Mouse (Mus musculus): ENCODE data around the gene Krr1. TPM values are rescaled to one million over a fixed set of nuclear protein-coding genes. Genes with fewer than 3 reads are reported as not detected.

Gene Krr1
- 63.3 and 70.7 TPM in 2 replicates for polyA plus RNA-seq (2014; fragmentation: Nextera tagmentation; extraction: Ambion mirVana)

- Histone ChIP-seq H3K4me1 (replicated peaks; ENCODE audit: control insufficient read depth, insufficient read depth, low read length) (no peaks in the 10 kb centered on the region), H3K9ac (ENCODE audit: low read length) (peak within 1 kb of the TSS; percentile 81), H3K4me2 (ENCODE audit: low read depth, low read length, severe bottlenecking) (peak within 1 kb of the TSS; percentile 62), H3K4me3 (ENCODE audit: low read depth, low read length) (peak within 1 kb of the TSS; percentile 84), H3K27me3 (ENCODE audit: control insufficient read depth, insufficient read depth, low read length) (no peaks in the 10 kb centered on the region), H3K36me3 (ENCODE audit: control insufficient read depth, insufficient read depth, low read length) (no peaks in the 10 kb centered on the region), H3K9me3 (ENCODE audit: control insufficient read depth, low read length) (no peaks in the 10 kb centered on the region), H3K27ac (ENCODE audit: low read depth, low read length) (no peak within 1 kb of the TSS)
- WGBS = under 1% methylated on average over 51 of the region's 51 CpGs
- DNase-seq (ENCODE audit: low spot score) (peak; percentile 97), ATAC-seq (replicated peaks; ENCODE audit: low FRiP score) (peak; percentile 98)
Measured at GRCm38 (mm10) chr10:111972542-111973361, at the start of gene Krr1. Gene Krr1 (plus strand): TSS chr10:111972664.

- Histone ChIP-seq H3K36me3 (ENCODE audit: control insufficient read depth, insufficient read depth, low read length) (no peaks in the 10 kb centered on the region), H3K27me3 (ENCODE audit: control insufficient read depth, insufficient read depth, low read length) (peaks cover 2% of the 10 kb centered on the region; the same call in 1 of the 2 replicates), H3K4me1 (replicated peaks; ENCODE audit: control insufficient read depth, insufficient read depth, low read length) (peaks cover 2% of the 10 kb centered on the region; the same call in 1 of the 2 replicates), H3K9ac (ENCODE audit: low read length) (no peak overlapping the region), H3K27ac (ENCODE audit: low read depth, low read length) (no peak overlapping the region), H3K4me3 (ENCODE audit: low read depth, low read length) (no peak overlapping the region), H3K4me2 (ENCODE audit: low read depth, low read length, severe bottlenecking) (no peak overlapping the region), H3K9me3 (ENCODE audit: control insufficient read depth, low read length) (no peaks in the 10 kb centered on the region)
- 72% methylated on average over 4 of the region's 4 CpGs for WGBS
- DNase-seq (ENCODE audit: low spot score) (no peak), ATAC-seq (replicated peaks; ENCODE audit: low FRiP score) (no peak)
Measured at GRCm38 (mm10) chr10:111923503-111924135, 48.8 kb upstream of the Krr1 start.

GRCm38 (mm10) chr10:111924141-111924540 lies 48.3 kb upstream of the Krr1 start:
- H3K27me3 ChIP-seq (ENCODE audit: control insufficient read depth, insufficient read depth, low read length) = peaks cover 2% of the 10 kb centered on the region; the same call in 1 of the 2 replicates
- no peak overlapping the region for H3K4me3 ChIP-seq (ENCODE audit: low read depth, low read length)
- no peak overlapping the region for H3K4me2 ChIP-seq (ENCODE audit: low read depth, low read length, severe bottlenecking)
- WGBS = 32% methylated on average over 3 of the region's 3 CpGs
- DNase-seq (ENCODE audit: low spot score) (no peak), ATAC-seq (replicated peaks; ENCODE audit: low FRiP score) (0 out of 2 replicates have a peak, but pooled peaks have one; percentile 9)
- H3K4me1 ChIP-seq (replicated peaks; ENCODE audit: control insufficient read depth, insufficient read depth, low read length) = peaks cover 2% of the 10 kb centered on the region; the same call in 1 of the 2 replicates
- no peaks in the 10 kb centered on the region for H3K9me3 ChIP-seq (ENCODE audit: control insufficient read depth, low read length)
- H3K9ac ChIP-seq (ENCODE audit: low read length) = no peak overlapping the region
- no peaks in the 10 kb centered on the region for H3K36me3 ChIP-seq (ENCODE audit: control insufficient read depth, insufficient read depth, low read length)
- H3K27ac ChIP-seq (ENCODE audit: low read depth, low read length) = no peak overlapping the region

GRCm38 (mm10) chr10:111924716-111925488 lies 47.6 kb upstream of the Krr1 start:
- peaks cover 2% of the 10 kb centered on the region; the same call in 1 of the 2 replicates for H3K27me3 ChIP-seq (ENCODE audit: control insufficient read depth, insufficient read depth, low read length)
- ATAC-seq (replicated peaks; ENCODE audit: low FRiP score) = peak; percentile 73
- H3K9me3 ChIP-seq (ENCODE audit: control insufficient read depth, low read length) = no peaks in the 10 kb centered on the region
- H3K4me2 ChIP-seq (ENCODE audit: low read depth, low read length, severe bottlenecking) = peak overlapping the region; percentile 40
- H3K36me3 ChIP-seq (ENCODE audit: control insufficient read depth, insufficient read depth, low read length) = no peaks in the 10 kb centered on the region
- DNase-seq (ENCODE audit: low spot score) = no peak
- no peak overlapping the region for H3K27ac ChIP-seq (ENCODE audit: low read depth, low read length)
- H3K4me3 ChIP-seq (ENCODE audit: low read depth, low read length) = no peak overlapping the region
- peak overlapping the region; percentile 52 for H3K9ac ChIP-seq (ENCODE audit: low read length)
- WGBS = 16% methylated on average over 12 of the region's 12 CpGs
- peaks cover 2% of the 10 kb centered on the region; the same call in 1 of the 2 replicates for H3K4me1 ChIP-seq (replicated peaks; ENCODE audit: control insufficient read depth, insufficient read depth, low read length)

- no peak overlapping the region for H3K27ac ChIP-seq (ENCODE audit: low read depth, low read length)
- H3K4me1 ChIP-seq (replicated peaks; ENCODE audit: control insufficient read depth, insufficient read depth, low read length) = peaks cover 2% of the 10 kb centered on the region; the same call in 1 of the 2 replicates
- no peaks in the 10 kb centered on the region for H3K36me3 ChIP-seq (ENCODE audit: control insufficient read depth, insufficient read depth, low read length)
- no peak overlapping the region for H3K4me3 ChIP-seq (ENCODE audit: low read depth, low read length)
- peak overlapping the region; percentile 40 for H3K4me2 ChIP-seq (ENCODE audit: low read depth, low read length, severe bottlenecking)
- WGBS = 2% methylated on average over 10 of the region's 10 CpGs
- H3K27me3 ChIP-seq (ENCODE audit: control insufficient read depth, insufficient read depth, low read length) = peaks cover 2% of the 10 kb centered on the region; the same call in 1 of the 2 replicates
- ATAC-seq (replicated peaks; ENCODE audit: low FRiP score) (peak; percentile 91), DNase-seq (ENCODE audit: low spot score) (peak; percentile 93)
- H3K9me3 ChIP-seq (ENCODE audit: control insufficient read depth, low read length) = no peaks in the 10 kb centered on the region
- H3K9ac ChIP-seq (ENCODE audit: low read length) = peak overlapping the region; percentile 52
Measured at GRCm38 (mm10) chr10:111925489-111925860, 47.0 kb upstream of the Krr1 start.

GRCm38 (mm10) chr10:111932621-111933345 lies 39.7 kb upstream of the Krr1 start:
- 28% methylated on average over 11 of the region's 11 CpGs for WGBS
- Histone ChIP-seq H3K4me3 (ENCODE audit: low read depth, low read length) (no peak overlapping the region), H3K4me1 (replicated peaks; ENCODE audit: control insufficient read depth, insufficient read depth, low read length) (no peaks in the 10 kb centered on the region; the same call in 1 of the 2 replicates), H3K27me3 (ENCODE audit: control insufficient read depth, insufficient read depth, low read length) (no peaks in the 10 kb centered on the region), H3K9me3 (ENCODE audit: control insufficient read depth, low read length) (no peaks in the 10 kb centered on the region), H3K27ac (ENCODE audit: low read depth, low read length) (no peak overlapping the region), H3K9ac (ENCODE audit: low read length) (no peak overlapping the region), H3K36me3 (ENCODE audit: control insufficient read depth, insufficient read depth, low read length) (no peaks in the 10 kb centered on the region), H3K4me2 (ENCODE audit: low read depth, low read length, severe bottlenecking) (no peak overlapping the region)
- ATAC-seq (replicated peaks; ENCODE audit: low FRiP score) (no peak), DNase-seq (ENCODE audit: low spot score) (no peak)

GRCm38 (mm10) chr10:111935207-111935606 lies 37.3 kb upstream of the Krr1 start:
- Histone ChIP-seq H3K9me3 (ENCODE audit: control insufficient read depth, low read length) (no peaks in the 10 kb centered on the region), H3K27ac (ENCODE audit: low read depth, low read length) (no peak overlapping the region), H3K4me2 (ENCODE audit: low read depth, low read length, severe bottlenecking) (no peak overlapping the region), H3K4me3 (ENCODE audit: low read depth, low read length) (no peak overlapping the region), H3K27me3 (ENCODE audit: control insufficient read depth, insufficient read depth, low read length) (no peaks in the 10 kb centered on the region), H3K36me3 (ENCODE audit: control insufficient read depth, insufficient read depth, low read length) (no peaks in the 10 kb centered on the region), H3K4me1 (replicated peaks; ENCODE audit: control insufficient read depth, insufficient read depth, low read length) (no peaks in the 10 kb centered on the region), H3K9ac (ENCODE audit: low read length) (no peak overlapping the region)
- 90% methylated on average over 2 of the region's 2 CpGs for WGBS
- no peak for DNase-seq (ENCODE audit: low spot score)
- no peak for ATAC-seq (replicated peaks; ENCODE audit: low FRiP score)

GRCm38 (mm10) chr10:111936021-111936420 lies 36.4 kb upstream of the Krr1 start:
- Histone ChIP-seq H3K4me1 (replicated peaks; ENCODE audit: control insufficient read depth, insufficient read depth, low read length) (no peaks in the 10 kb centered on the region), H3K27ac (ENCODE audit: low read depth, low read length) (no peak overlapping the region), H3K9ac (ENCODE audit: low read length) (no peak overlapping the region), H3K4me2 (ENCODE audit: low read depth, low read length, severe bottlenecking) (no peak overlapping the region), H3K9me3 (ENCODE audit: control insufficient read depth, low read length) (no peaks in the 10 kb centered on the region), H3K27me3 (ENCODE audit: control insufficient read depth, insufficient read depth, low read length) (no peaks in the 10 kb centered on the region), H3K36me3 (ENCODE audit: control insufficient read depth, insufficient read depth, low read length) (no peaks in the 10 kb centered on the region), H3K4me3 (ENCODE audit: low read depth, low read length) (no peak overlapping the region)
- WGBS = 88% methylated on average over 4 of the region's 4 CpGs
- ATAC-seq (replicated peaks; ENCODE audit: low FRiP score) (no peak), DNase-seq (ENCODE audit: low spot score) (no peak)
